Mouse (Mus musculus) fibroblast of lung, adult 2 months (primary cell): ENCODE results near the gene Bicral.
"Not testable (repeated sequence)": the region's sequence is repeated elsewhere in the genome, so short reads cannot be mapped to it uniquely, and the experiment has no call there.

ENCODE experiments used
- DNase-seq: peaks from one replicate; pipeline ENCODE4 v3.0.0-alpha.2; 2011; ENCODE audit warnings: low read depth

Bicral gene

GRCm38 (mm10) chr17:46796743-46797142, 61.5 kb downstream of the Bicral start:
- no peak for DNase-seq

GRCm38 (mm10) chr17:46792963-46793362, 65.3 kb downstream of the Bicral start:
- DNase-seq = no peak

- DNase-seq = not testable (repeated sequence)
Measured at GRCm38 (mm10) chr17:46787974-46788373, 70.3 kb downstream of the Bicral start.

GRCm38 (mm10) chr17:46786952-46787351, 71.3 kb downstream of the Bicral start:
- no peak for DNase-seq

- no peak for DNase-seq
Measured at GRCm38 (mm10) chr17:46783222-46783565, 75.1 kb downstream of the Bicral start.

GRCm38 (mm10) chr17:46782341-46783221, 75.7 kb downstream of the Bicral start, which contains the start of gene Rpl7l1:
Rpl7l1 (minus strand) TSS chr17:46782672.
- DNase-seq = peak; percentile 83

- no peak for DNase-seq
Measured at GRCm38 (mm10) chr17:46781876-46782275, 76.4 kb downstream of the Bicral start.

- DNase-seq = no peak
Measured at GRCm38 (mm10) chr17:46776087-46776486, 82.2 kb downstream of the Bicral start.

- no peak for DNase-seq
Measured at GRCm38 (mm10) chr17:46775070-46775469, 83.2 kb downstream of the Bicral start.

- DNase-seq = no peak
Measured at GRCm38 (mm10) chr17:46774131-46774472, 84.2 kb downstream of the Bicral start.

GRCm38 (mm10) chr17:46773278-46774130, 84.8 kb downstream of the Bicral start:
- DNase-seq = no peak

- DNase-seq = peak; percentile 65
Measured at GRCm38 (mm10) chr17:46772404-46773277, 85.6 kb downstream of the Bicral start, which contains the start of gene 2310039H08Rik. 2310039H08Rik (plus strand) TSS chr17:46772635.

GRCm38 (mm10) chr17:46772038-46772403, 86.3 kb downstream of the Bicral start:
- no peak for DNase-seq

- DNase-seq = no peak
Measured at GRCm38 (mm10) chr17:46771616-46772015, 86.7 kb downstream of the Bicral start.

- DNase-seq = no peak
Measured at GRCm38 (mm10) chr17:46771025-46771424, 87.3 kb downstream of the Bicral start.

- DNase-seq = no peak
Measured at GRCm38 (mm10) chr17:46770546-46770945, 87.7 kb downstream of the Bicral start.

- no peak for DNase-seq
Measured at GRCm38 (mm10) chr17:46767868-46768267, 90.4 kb downstream of the Bicral start.

- DNase-seq = not testable (repeated sequence)
Measured at GRCm38 (mm10) chr17:46764916-46765315, 93.4 kb downstream of the Bicral start.

- no peak for DNase-seq
Measured at GRCm38 (mm10) chr17:46763544-46763943, 94.7 kb downstream of the Bicral start, which contains the start of gene Ptcra. Ptcra (minus strand) TSS chr17:46763712.

- DNase-seq = no peak
Measured at GRCm38 (mm10) chr17:46758753-46759152, 99.5 kb downstream of the Bicral start.

GRCm38 (mm10) chr17:46751794-46752556, 106.3 kb downstream of the Bicral start, which contains the start of gene Cnpy3:
Cnpy3 (minus strand) TSS chr17:46752214.
- DNase-seq = peak; percentile 95
